Mouse (Mus musculus) layer of hippocampus, postnatal 14 days (tissue): Measurements from ENCODE around the gene Ahnak. TPM values are rescaled to one million over a fixed set of nuclear protein-coding genes. Genes with fewer than 3 reads are reported as not detected.

Source experiments
- total RNA-seq, 2 experiments: library from RNA; stranded (reverse); gene quantifications; 2 replicates each; pipeline ENCODE4 v1.2.3; 2021

Ahnak gene
- total RNA-seq, 2 experiments from 2014 or later: 20.7 to 22.5 TPM

Other genes starting within 250 kb of the Ahnak start
- gene 1700092M07Rik, start 248.6 kb upstream of the Ahnak start, total RNA-seq: 1 to 10 TPM; 1.8 to 2.0 TPM
- 10 to 100 TPM; 64.5 to 71.4 TPM for gene Stx5a, start 247.9 kb upstream of the Ahnak start, total RNA-seq
- 10 to 100 TPM; 79.3 to 91.9 TPM for gene Nxf1, start 232.2 kb upstream of the Ahnak start, total RNA-seq
- 100 to 1,000 TPM; 101 to 108 TPM for gene Tmem223, start 218.3 kb upstream of the Ahnak start, total RNA-seq
- 10 to 100 TPM; 10.1 to 12.0 TPM for gene Tmem179b, start 214.8 kb upstream of the Ahnak start, total RNA-seq
- gene Taf6l, start 202.9 kb upstream of the Ahnak start, total RNA-seq: 10 to 100 TPM; 14.1 to 15.0 TPM
- gene Polr2g, start 190.7 kb upstream of the Ahnak start, total RNA-seq: 100 to 1,000 TPM; 119 TPM
- 1 to 10 TPM; 4.3 TPM for gene Zbtb3, start 186.7 kb upstream of the Ahnak start, total RNA-seq
- 10 to 100 TPM; 29.8 to 32.1 TPM for gene Ttc9c, start 170.0 kb upstream of the Ahnak start, total RNA-seq
- gene Hnrnpul2, start 169.3 kb upstream of the Ahnak start, total RNA-seq: 100 to 1,000 TPM in 1 of 2 experiments, 10 to 100 TPM in 1; 99.4 to 103 TPM
- gene AC129217.1, start 159.5 kb upstream of the Ahnak start, total RNA-seq: 1 to 10 TPM in 1 of 2 experiments, not detected in 1; 4.4 TPM
- 100 to 1,000 TPM in 1 of 2 experiments, 10 to 100 TPM in 1; 96.2 to 107 TPM for gene Bscl2, start 151.8 kb upstream of the Ahnak start, total RNA-seq
- 100 to 1,000 TPM; 220 to 243 TPM for gene Gng3, start 150.1 kb upstream of the Ahnak start, total RNA-seq
- gene Lrrn4cl, start 138.5 kb upstream of the Ahnak start, total RNA-seq: under 1 TPM; 0.30 to 0.55 TPM
- gene Ubxn1, start 117.8 kb upstream of the Ahnak start, total RNA-seq: 100 to 1,000 TPM in 1 of 2 experiments, 10 to 100 TPM in 1; 95.4 to 101 TPM
- 10 to 100 TPM; 35.2 to 35.6 TPM for gene Uqcc3, start 108.4 kb upstream of the Ahnak start, total RNA-seq
- gene Lbhd1, start 105.6 kb upstream of the Ahnak start, total RNA-seq: 1 to 10 TPM; 5.4 to 7.0 TPM
- gene Gm49403, start 105.4 kb upstream of the Ahnak start, total RNA-seq: not detected
- 10 to 100 TPM; 24.4 to 26.1 TPM for gene 1810009A15Rik, start 100.4 kb upstream of the Ahnak start, total RNA-seq
- 1 to 10 TPM in 1 of 2 experiments, not detected in 1; 1.1 TPM for gene Gm49416, start 100.4 kb upstream of the Ahnak start, total RNA-seq
- gene Ints5, start 96.3 kb upstream of the Ahnak start, total RNA-seq: 10 to 100 TPM; 22.0 to 25.4 TPM
- 100 to 1,000 TPM; 111 to 114 TPM for gene Ganab, start 91.2 kb upstream of the Ahnak start, total RNA-seq
- 100 to 1,000 TPM; 144 to 149 TPM for gene B3gat3, start 68.9 kb upstream of the Ahnak start, total RNA-seq
- 1 to 10 TPM; 3.2 to 4.0 TPM for gene Rom1, start 59.9 kb upstream of the Ahnak start, total RNA-seq
- 10 to 100 TPM; 11.3 to 11.7 TPM for gene Eml3, start 59.7 kb upstream of the Ahnak start, total RNA-seq
- 10 to 100 TPM; 52.4 to 56.6 TPM for gene Mta2, start 47.4 kb upstream of the Ahnak start, total RNA-seq
- gene Tut1, start 35.4 kb upstream of the Ahnak start, total RNA-seq: 10 to 100 TPM; 15.0 to 17.3 TPM
- gene Eef1g, start 22.2 kb upstream of the Ahnak start, total RNA-seq: 100 to 1,000 TPM; 198 to 230 TPM
- not detected for gene Scgb1a1, start 98.7 kb downstream of the Ahnak start, total RNA-seq
- gene Asrgl1, start 146.4 kb downstream of the Ahnak start, total RNA-seq: 100 to 1,000 TPM; 134 to 142 TPM